Mouse (Mus musculus): ENCODE data around the gene Gm6034. TPM values are rescaled to one million over a fixed set of nuclear protein-coding genes. Genes with fewer than 3 reads are reported as not detected.
"Not testable (repeated sequence)": the region's sequence is repeated elsewhere in the genome, so short reads cannot be mapped to it uniquely, and the experiment has no call there.

Gene Gm6034
- polyA plus RNA-seq, 1 experiment from 2014 or later: not detected

- no peak for DNase-seq (ENCODE audit: low spot score)
- H3K4me2 ChIP-seq (ENCODE audit: low read length): no peak overlapping the region
- no peak overlapping the region for H3K4me3 ChIP-seq (ENCODE audit: low read depth, low read length)
- H3K27me3 ChIP-seq (replicated peaks; ENCODE audit: control insufficient read depth, insufficient read depth, low read length): no peaks in the 10 kb centered on the region
- H3K36me3 ChIP-seq (ENCODE audit: control insufficient read depth, insufficient read depth, low read length): no peaks in the 10 kb centered on the region
- no peak overlapping the region for H3K9ac ChIP-seq (ENCODE audit: low read length)
- H3K9me3 ChIP-seq (ENCODE audit: control insufficient read depth, low read length): no peaks in the 10 kb centered on the region
- H3K4me1 ChIP-seq (replicated peaks; ENCODE audit: control insufficient read depth, insufficient read depth, low read length): peaks cover 3% of the 10 kb centered on the region
- no peak for ATAC-seq (replicated peaks; ENCODE audit: low FRiP score, low TSS enrichment, low read depth)
- no peak overlapping the region for H3K27ac ChIP-seq (ENCODE audit: low read depth)
- WGBS: 69% methylated on average over 4 of the region's 4 CpGs
Observed at GRCm38 (mm10) chr17:36000349-36000748, 42.4 kb upstream of the Gm6034 start.

- WGBS: 90% methylated on average over 12 of the region's 12 CpGs
- H3K27me3 ChIP-seq (replicated peaks; ENCODE audit: control insufficient read depth, insufficient read depth, low read length): no peaks in the 10 kb centered on the region
- DNase-seq (ENCODE audit: low spot score) (no peak), ATAC-seq (replicated peaks; ENCODE audit: low FRiP score, low TSS enrichment, low read depth) (no peak)
- no peak overlapping the region for H3K4me3 ChIP-seq (ENCODE audit: low read depth, low read length)
- H3K36me3 ChIP-seq (ENCODE audit: control insufficient read depth, insufficient read depth, low read length): no peaks in the 10 kb centered on the region
- H3K27ac ChIP-seq (ENCODE audit: low read depth): no peak overlapping the region
- no peaks in the 10 kb centered on the region; the same call in 1 of the 2 replicates for H3K4me1 ChIP-seq (replicated peaks; ENCODE audit: control insufficient read depth, insufficient read depth, low read length)
- no peak overlapping the region for H3K9ac ChIP-seq (ENCODE audit: low read length)
- H3K9me3 ChIP-seq (ENCODE audit: control insufficient read depth, low read length): no peaks in the 10 kb centered on the region
- H3K4me2 ChIP-seq (ENCODE audit: low read length): no peak overlapping the region
Observed at GRCm38 (mm10) chr17:36001121-36001897, 41.5 kb upstream of the Gm6034 start.

- H3K36me3 ChIP-seq (ENCODE audit: control insufficient read depth, insufficient read depth, low read length): no peaks in the 10 kb centered on the region
- ATAC-seq (replicated peaks; ENCODE audit: low FRiP score, low TSS enrichment, low read depth) (no peak), DNase-seq (ENCODE audit: low spot score) (no peak)
- no peak overlapping the region for H3K4me3 ChIP-seq (ENCODE audit: low read depth, low read length)
- H3K27me3 ChIP-seq (replicated peaks; ENCODE audit: control insufficient read depth, insufficient read depth, low read length): no peaks in the 10 kb centered on the region
- WGBS: 90% methylated on average over 6 of the region's 6 CpGs
- 0 out of 2 replicates have a peak, but pooled peaks cover 3% of the 10 kb centered on the region for H3K9me3 ChIP-seq (ENCODE audit: control insufficient read depth, low read length)
- H3K27ac ChIP-seq (ENCODE audit: low read depth): no peak overlapping the region
- H3K4me1 ChIP-seq (replicated peaks; ENCODE audit: control insufficient read depth, insufficient read depth, low read length): no peaks in the 10 kb centered on the region; the same call in 1 of the 2 replicates
- H3K9ac ChIP-seq (ENCODE audit: low read length): no peak overlapping the region
- no peak overlapping the region for H3K4me2 ChIP-seq (ENCODE audit: low read length)
Observed at GRCm38 (mm10) chr17:36001966-36002365, 40.8 kb upstream of the Gm6034 start.

GRCm38 (mm10) chr17:36003331-36003730, 39.4 kb upstream of the Gm6034 start:
- H3K4me2 ChIP-seq (ENCODE audit: low read length): no peak overlapping the region
- no peak overlapping the region for H3K9ac ChIP-seq (ENCODE audit: low read length)
- ATAC-seq (replicated peaks; ENCODE audit: low FRiP score, low TSS enrichment, low read depth): no peak
- H3K4me3 ChIP-seq (ENCODE audit: low read depth, low read length): no peak overlapping the region
- no peak overlapping the region for H3K27ac ChIP-seq (ENCODE audit: low read depth)
- H3K4me1 ChIP-seq (replicated peaks; ENCODE audit: control insufficient read depth, insufficient read depth, low read length): no peaks in the 10 kb centered on the region
- no peaks in the 10 kb centered on the region for H3K36me3 ChIP-seq (ENCODE audit: control insufficient read depth, insufficient read depth, low read length)
- no peak for DNase-seq (ENCODE audit: low spot score)
- H3K9me3 ChIP-seq (ENCODE audit: control insufficient read depth, low read length): 0 out of 2 replicates have a peak, but pooled peaks cover 3% of the 10 kb centered on the region
- 94% methylated on average over 7 of the region's 7 CpGs for WGBS
- H3K27me3 ChIP-seq (replicated peaks; ENCODE audit: control insufficient read depth, insufficient read depth, low read length): no peaks in the 10 kb centered on the region

DNA sequence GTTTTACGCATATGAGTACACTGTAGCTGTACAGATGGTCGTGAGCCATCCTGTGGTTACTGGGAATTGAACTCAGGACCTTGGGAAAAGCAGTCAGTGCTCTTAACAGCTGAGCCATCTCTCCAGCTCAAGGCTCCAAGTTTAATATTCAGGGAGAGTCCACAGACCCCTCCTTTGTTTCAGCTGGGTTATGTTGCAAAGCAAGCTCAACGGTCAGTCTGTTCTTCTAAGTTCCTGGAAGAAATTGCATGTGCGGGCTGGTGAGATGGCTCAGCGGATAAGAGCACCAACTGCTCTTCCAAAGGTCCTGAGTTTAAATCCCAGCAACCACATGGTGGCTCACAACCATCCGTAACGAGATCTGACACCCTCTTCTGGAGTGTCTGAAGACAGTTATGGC, 38.4 kb upstream of the Gm6034 start:
- not testable (repeated sequence) for H3K4me3 ChIP-seq (ENCODE audit: low read depth, low read length); H3K9ac ChIP-seq (ENCODE audit: low read length); H3K9me3 ChIP-seq (ENCODE audit: control insufficient read depth, low read length); H3K36me3 ChIP-seq (ENCODE audit: control insufficient read depth, insufficient read depth, low read length); H3K27ac ChIP-seq (ENCODE audit: low read depth); ATAC-seq (replicated peaks; ENCODE audit: low FRiP score, low TSS enrichment, low read depth); H3K4me1 ChIP-seq (replicated peaks; ENCODE audit: control insufficient read depth, insufficient read depth, low read length); DNase-seq (ENCODE audit: low spot score); H3K4me2 ChIP-seq (ENCODE audit: low read length); H3K27me3 ChIP-seq (replicated peaks; ENCODE audit: control insufficient read depth, insufficient read depth, low read length)
- WGBS: 88% methylated on average over 7 of the region's 7 CpGs

DNA sequence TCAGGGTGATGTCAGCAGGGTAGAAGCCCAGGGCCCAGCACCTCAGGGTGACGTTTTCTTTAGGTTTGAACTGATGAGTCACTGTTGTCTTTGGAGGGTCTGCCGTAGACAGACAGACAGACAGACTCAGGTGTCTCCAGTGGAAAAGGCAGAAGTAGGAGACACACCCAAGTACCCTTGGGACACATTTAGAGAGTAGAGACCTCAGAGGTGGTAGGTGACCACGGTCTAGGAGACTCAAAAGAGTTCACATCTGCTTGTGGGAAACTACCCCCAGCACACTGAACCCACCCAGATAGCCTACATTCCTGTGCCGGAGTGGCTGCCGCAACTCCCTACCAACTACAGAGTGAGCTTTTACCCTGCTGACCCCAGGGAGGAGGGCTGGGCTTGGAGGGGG, 27.8 kb upstream of the Gm6034 start:
- DNase-seq (ENCODE audit: low spot score) (no peak), ATAC-seq (replicated peaks; ENCODE audit: low FRiP score, low TSS enrichment, low read depth) (no peak)
- H3K36me3 ChIP-seq (ENCODE audit: control insufficient read depth, insufficient read depth, low read length): 0 out of 2 replicates have a peak, but pooled peaks cover 5% of the 10 kb centered on the region
- H3K27ac ChIP-seq (ENCODE audit: low read depth): no peak overlapping the region
- no peak overlapping the region for H3K9ac ChIP-seq (ENCODE audit: low read length)
- H3K27me3 ChIP-seq (replicated peaks; ENCODE audit: control insufficient read depth, insufficient read depth, low read length): no peaks in the 10 kb centered on the region
- H3K4me2 ChIP-seq (ENCODE audit: low read length): no peak overlapping the region
- no peaks in the 10 kb centered on the region for H3K9me3 ChIP-seq (ENCODE audit: control insufficient read depth, low read length)
- no peak overlapping the region for H3K4me3 ChIP-seq (ENCODE audit: low read depth, low read length)
- no peaks in the 10 kb centered on the region for H3K4me1 ChIP-seq (replicated peaks; ENCODE audit: control insufficient read depth, insufficient read depth, low read length)
- WGBS: 89% methylated on average over 5 of the region's 5 CpGs

DNA sequence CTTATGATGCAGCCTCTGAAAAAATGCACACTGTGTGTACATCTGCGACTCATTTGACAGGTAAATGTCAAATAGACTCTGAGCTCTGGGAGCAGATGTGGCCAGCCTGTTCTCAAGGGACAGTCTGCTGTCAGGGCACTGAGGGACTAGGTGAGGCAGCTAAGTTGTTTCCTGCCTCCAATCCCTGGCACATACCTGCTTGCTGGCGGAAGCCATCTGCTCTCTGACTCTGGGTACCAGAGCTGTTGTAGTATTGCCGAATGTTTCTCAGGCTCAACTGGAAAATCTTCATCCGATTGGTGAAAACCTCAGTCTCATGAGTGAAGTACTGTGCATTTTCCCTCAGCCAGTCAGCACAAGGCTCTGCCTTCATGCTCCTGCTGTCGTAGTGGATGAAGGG, 25.7 kb upstream of the Gm6034 start:
- WGBS: 86% methylated on average over 5 of the region's 5 CpGs
- Histone ChIP-seq H3K4me3 (ENCODE audit: low read depth, low read length) (no peak overlapping the region), H3K4me2 (ENCODE audit: low read length) (no peak overlapping the region), H3K9ac (ENCODE audit: low read length) (no peak overlapping the region), H3K27me3 (replicated peaks; ENCODE audit: control insufficient read depth, insufficient read depth, low read length) (no peaks in the 10 kb centered on the region), H3K4me1 (replicated peaks; ENCODE audit: control insufficient read depth, insufficient read depth, low read length) (0 out of 2 replicates have a peak, but pooled peaks cover 2% of the 10 kb centered on the region), H3K36me3 (ENCODE audit: control insufficient read depth, insufficient read depth, low read length) (0 out of 2 replicates have a peak, but pooled peaks cover 5% of the 10 kb centered on the region), H3K27ac (ENCODE audit: low read depth) (no peak overlapping the region), H3K9me3 (ENCODE audit: control insufficient read depth, low read length) (no peaks in the 10 kb centered on the region)
- DNase-seq (ENCODE audit: low spot score) (no peak), ATAC-seq (replicated peaks; ENCODE audit: low FRiP score, low TSS enrichment, low read depth) (no peak)

DNA sequence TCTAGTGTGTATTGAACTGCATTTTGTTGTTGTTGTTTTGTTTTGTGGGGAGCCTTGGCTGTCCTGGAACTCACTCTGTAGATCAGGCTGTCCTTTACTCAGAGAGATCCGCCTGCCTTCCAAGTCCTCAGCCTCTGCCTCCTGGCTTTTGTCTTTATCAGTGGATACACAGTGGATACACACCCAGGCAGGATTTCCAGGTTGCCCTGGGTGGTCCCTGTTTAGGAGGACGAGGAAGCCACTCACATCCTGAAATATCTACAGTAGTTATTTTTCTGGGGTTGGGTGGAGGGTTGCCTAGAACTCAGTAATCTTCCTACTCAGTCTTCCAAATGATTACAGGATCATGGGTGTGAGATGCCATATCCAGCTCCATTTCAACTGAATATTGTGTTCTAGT, 23.8 kb upstream of the Gm6034 start:
- H3K27ac ChIP-seq (ENCODE audit: low read depth): no peak overlapping the region
- peaks cover 8% of the 10 kb centered on the region; the same call in 1 of the 2 replicates for H3K4me1 ChIP-seq (replicated peaks; ENCODE audit: control insufficient read depth, insufficient read depth, low read length)
- DNase-seq (ENCODE audit: low spot score) (no peak), ATAC-seq (replicated peaks; ENCODE audit: low FRiP score, low TSS enrichment, low read depth) (no peak)
- no peaks in the 10 kb centered on the region for H3K27me3 ChIP-seq (replicated peaks; ENCODE audit: control insufficient read depth, insufficient read depth, low read length)
- H3K9me3 ChIP-seq (ENCODE audit: control insufficient read depth, low read length): no peaks in the 10 kb centered on the region
- 68% methylated on average over 2 of the region's 2 CpGs for WGBS
- H3K9ac ChIP-seq (ENCODE audit: low read length): no peak overlapping the region
- no peak overlapping the region for H3K4me3 ChIP-seq (ENCODE audit: low read depth, low read length)
- H3K4me2 ChIP-seq (ENCODE audit: low read length): no peak overlapping the region
- H3K36me3 ChIP-seq (ENCODE audit: control insufficient read depth, insufficient read depth, low read length): 0 out of 2 replicates have a peak, but pooled peaks cover 5% of the 10 kb centered on the region

DNA sequence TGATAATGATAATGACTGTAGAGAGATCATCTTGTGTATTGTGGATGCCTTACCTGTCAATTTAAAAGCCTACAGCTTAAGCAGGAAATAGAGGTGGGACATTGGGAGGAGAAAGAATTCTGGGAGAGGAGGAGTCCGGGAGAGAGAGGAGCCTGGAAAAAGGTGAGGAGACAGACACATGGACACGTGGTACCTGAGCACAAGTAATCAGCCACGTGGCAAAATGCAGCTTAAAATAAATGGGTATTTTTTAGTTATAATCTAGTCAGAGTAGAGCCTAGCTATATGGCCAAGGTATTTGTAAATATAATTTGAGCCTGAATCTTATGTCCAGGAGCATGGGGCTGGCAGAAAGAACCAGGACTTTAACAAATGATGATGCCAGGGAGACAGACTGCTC, 23.2 kb upstream of the Gm6034 start:
- no peaks in the 10 kb centered on the region for H3K27me3 ChIP-seq (replicated peaks; ENCODE audit: control insufficient read depth, insufficient read depth, low read length)
- no peak overlapping the region for H3K27ac ChIP-seq (ENCODE audit: low read depth)
- no peak overlapping the region for H3K9ac ChIP-seq (ENCODE audit: low read length)
- DNase-seq (ENCODE audit: low spot score) (no peak), ATAC-seq (replicated peaks; ENCODE audit: low FRiP score, low TSS enrichment, low read depth) (no peak)
- peaks cover 11% of the 10 kb centered on the region; the same call in 1 of the 2 replicates for H3K4me1 ChIP-seq (replicated peaks; ENCODE audit: control insufficient read depth, insufficient read depth, low read length)
- no peak overlapping the region for H3K4me2 ChIP-seq (ENCODE audit: low read length)
- no peaks in the 10 kb centered on the region for H3K36me3 ChIP-seq (ENCODE audit: control insufficient read depth, insufficient read depth, low read length)
- no peak overlapping the region for H3K4me3 ChIP-seq (ENCODE audit: low read depth, low read length)
- WGBS: 63% methylated on average over 3 of the region's 3 CpGs
- H3K9me3 ChIP-seq (ENCODE audit: control insufficient read depth, low read length): no peaks in the 10 kb centered on the region

All from intestine, embryonic 14.5 days (tissue).